Mouse (Mus musculus) liver, embryonic 14.5 days (tissue): ENCODE data around the gene Lrrc74b. TPM values are rescaled to one million over a fixed set of nuclear protein-coding genes. Genes with fewer than 3 reads are reported as not detected.
A peak's percentile ranks its signal among the peaks of the same experiment; 100 is the strongest.

Experiments
- ATAC-seq: fragments of 200-750 bp; cut with Nextera tagmentation; 2 replicates; pipeline ENCODE4 v1.8.0; 2017; ENCODE audit warnings: moderate number of reproducible peaks, mild to moderate bottlenecking, moderate library complexity; ENCODE audit not compliant: insufficient read depth
- DNase-seq, 3 experiments: peaks; one replicate each; pipeline ENCODE4 v3.0.0-alpha.2; 2012 to 2013; ENCODE audit warnings: low read depth in 3 of 3, low spot score in 3 of 3
- H3K27ac ChIP-seq: fragments of 300-500 bp; sonication (generic); 2 replicates; pipeline ENCODE4 v1.5.1; 2014; ENCODE audit warnings: moderate library complexity, mild to moderate bottlenecking, control low read depth, inconsistent platforms
- H3K27me3 ChIP-seq: fragments of 300-500 bp; sonication (generic); 2 replicates; pipeline ENCODE4 v1.6.1; 2014; ENCODE audit warnings: mild to moderate bottlenecking, low read length, moderate library complexity; ENCODE audit not compliant: control insufficient read depth, insufficient read depth
- H3K36me3 ChIP-seq: fragments of 300-500 bp; sonication (generic); replicated peaks from 2 replicates; pipeline ENCODE4 v1.6.1; 2014; ENCODE audit warnings: low read depth; ENCODE audit not compliant: control insufficient read depth, insufficient read depth
- H3K4me1 ChIP-seq, 2 experiments: fragments of 200-500 bp in 1 of 2; fragments of 300-500 bp in 1 of 2; sonication (generic) in 1 of 2; replicated peaks; 2 replicates each; pipeline ENCODE4 v1.6.1; 2012 to 2014; ENCODE audit warnings: antibody characterized with exemption in 1 of 2, inconsistent platforms in 1 of 2, low read length in 1 of 2; ENCODE audit not compliant: control insufficient read depth in 2 of 2, insufficient read depth in 2 of 2
- H3K4me2 ChIP-seq: fragments of 300-500 bp; sonication (generic); 2 replicates; pipeline ENCODE4 v1.6.1; 2014; ENCODE audit warnings: low read depth, mild to moderate bottlenecking, control low read depth, moderate library complexity
- H3K4me3 ChIP-seq, 2 experiments: fragments of 200-500 bp in 1 of 2; fragments of 300-500 bp in 1 of 2; sonication (generic) in 1 of 2; 2 replicates each; pipeline ENCODE4 v1.5.1; 2012 to 2014; ENCODE audit warnings: low read depth in 2 of 2, low read length in 2 of 2, mild to moderate bottlenecking in 2 of 2, control low read depth in 1 of 2, inconsistent platforms in 1 of 2, moderate library complexity in 1 of 2; ENCODE audit not compliant: insufficient read depth in 1 of 2
- H3K9ac ChIP-seq: fragments of 300-500 bp; sonication (generic); replicated peaks from 2 replicates; pipeline ENCODE4 v1.6.1; 2014; ENCODE audit warnings: mild to moderate bottlenecking, control low read depth, moderate library complexity
- H3K9me3 ChIP-seq: fragments of 300-500 bp; sonication (generic); 2 replicates; pipeline ENCODE4 v1.6.1; 2016; ENCODE audit warnings: low read length, mixed read lengths; ENCODE audit not compliant: control insufficient read depth
- CTCF ChIP-seq: IDR thresholded peaks from 2 replicates; pipeline ENCODE4 v1.5.1; 2016; ENCODE audit warnings: antibody characterized with exemption, low read depth, control low read depth
- EP300 ChIP-seq: IDR thresholded peaks from 2 replicates; pipeline ENCODE4 v1.6.1; 2016; ENCODE audit warnings: antibody characterized with exemption, low read depth
- WGBS: fragments of 180-500 bp; shearing (Covaris S2); extraction: QIAGEN DNeasy Blood & Tissue Kit; methylation state at CpG from one replicate; pipeline ENCODE4 v1.1.7; 2014; ENCODE audit not compliant: insufficient replicate concordance; 5-methylcytosine and 5-hydroxymethylcytosine counted together
- polyA plus RNA-seq, 2 experiments: library from polyadenylated mRNA; depleted of rRNA in 1 of 2; stranded (reverse) in 1 of 2; unstranded in 1 of 2; fragments of >200 nt; fragmentation: Nextera tagmentation in 1 of 2; extraction: Ambion mirVana in 1 of 2; gene quantifications; 2 replicates each; pipeline versions ENCODE4 v1.2.1 to v1.2.3; 2012 to 2014

The Lrrc74b gene
- polyA plus RNA-seq, 2 experiments = 0.02 TPM; not detected in 1

GRCm38 (mm10) chr16:17532271-17532670 is 28.8 kb downstream of the Lrrc74b start:
- Histone ChIP-seq H3K4me2 (no peak overlapping the region), H3K27ac (no peak overlapping the region), H3K4me1 (peaks cover 13 to 14% of the 10 kb centered on the region in 2 experiments), H3K9ac (no peak overlapping the region), H3K9me3 (no peaks in the 10 kb centered on the region), H3K27me3 (no peaks in the 10 kb centered on the region), H3K36me3 (peaks cover 12% of the 10 kb centered on the region), H3K4me3 (no peak overlapping the region)
- ATAC-seq (no peak), DNase-seq (no peak)
- peak; percentile 60 for TF ChIP-seq CTCF
- TF ChIP-seq EP300 = no peak
- 54% methylated on average over 4 of the region's 4 CpGs for WGBS

DNA sequence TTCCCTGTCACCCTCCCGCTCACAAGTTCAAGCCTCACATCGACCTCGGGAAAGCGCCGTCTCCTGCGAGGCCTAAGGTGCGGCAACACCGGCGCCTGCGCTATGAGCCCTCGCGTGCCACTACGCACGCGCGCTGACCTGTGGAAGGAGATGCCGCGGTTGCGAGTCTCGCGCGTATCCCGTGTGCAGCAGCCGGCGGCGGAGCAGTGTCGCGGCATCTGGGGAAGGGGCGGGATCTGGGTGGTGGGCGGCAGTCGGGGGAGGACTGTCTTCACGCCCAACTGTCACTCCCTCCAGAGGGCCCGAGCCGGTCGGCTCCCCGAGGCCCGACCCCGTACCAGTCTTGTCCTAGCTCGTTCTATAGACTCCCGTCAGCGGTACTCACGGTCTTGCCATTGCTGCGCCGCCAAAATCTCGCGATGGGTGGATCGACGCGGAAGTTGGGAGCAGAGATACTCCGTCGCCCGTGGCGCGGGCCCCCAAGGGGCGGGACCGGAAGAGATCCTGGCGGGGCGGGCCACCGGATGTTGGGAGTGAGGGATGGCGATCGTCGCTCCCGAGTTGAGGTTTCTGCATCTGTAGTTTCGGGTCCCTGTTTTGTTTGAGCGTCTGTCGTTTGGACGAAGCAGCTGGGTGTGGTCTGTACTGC is 30.3 kb downstream of the Lrrc74b start, which contains the start of gene Thap7:
Gene Thap7, minus strand, starts transcription at position 497 of the 649 bp plus-strand sequence.
- TF ChIP-seq CTCF = no peak
- peak; percentile 55 for TF ChIP-seq EP300
- peak within 1 kb of the TSS; percentile 92 for H3K9ac ChIP-seq
- H3K4me1 ChIP-seq = peaks cover 13 to 14% of the 10 kb centered on the region in 2 experiments
- WGBS = under 1% methylated on average over 67 of the region's 67 CpGs
- H3K4me3 ChIP-seq = peak within 1 kb of the TSS; percentile 80 to 86
- H3K27ac ChIP-seq = peak within 1 kb of the TSS; percentile 88
- no peaks in the 10 kb centered on the region for H3K9me3 ChIP-seq
- DNase-seq = peak; percentile 96 to 97 (median 96)
- H3K36me3 ChIP-seq = peaks cover 22% of the 10 kb centered on the region
- peak within 1 kb of the TSS; percentile 99 for H3K4me2 ChIP-seq
- peak; percentile 95 for ATAC-seq
- H3K27me3 ChIP-seq = no peaks in the 10 kb centered on the region

GRCm38 (mm10) chr16:17529981-17530586 is 31.0 kb downstream of the Lrrc74b start:
- ATAC-seq (no peak), DNase-seq (no peak)
- WGBS = 9% methylated on average over 17 of the region's 17 CpGs
- TF ChIP-seq EP300 (no peak), CTCF (no peak)
- Histone ChIP-seq H3K4me1 (peaks cover 13 to 14% of the 10 kb centered on the region in 2 experiments), H3K9ac (peak overlapping the region; percentile 92), H3K4me3 (peak overlapping the region; percentile 80 to 86), H3K27ac (peak overlapping the region; percentile 88), H3K27me3 (no peaks in the 10 kb centered on the region), H3K4me2 (peak overlapping the region; percentile 99), H3K36me3 (peaks cover 22% of the 10 kb centered on the region), H3K9me3 (no peaks in the 10 kb centered on the region)

DNA sequence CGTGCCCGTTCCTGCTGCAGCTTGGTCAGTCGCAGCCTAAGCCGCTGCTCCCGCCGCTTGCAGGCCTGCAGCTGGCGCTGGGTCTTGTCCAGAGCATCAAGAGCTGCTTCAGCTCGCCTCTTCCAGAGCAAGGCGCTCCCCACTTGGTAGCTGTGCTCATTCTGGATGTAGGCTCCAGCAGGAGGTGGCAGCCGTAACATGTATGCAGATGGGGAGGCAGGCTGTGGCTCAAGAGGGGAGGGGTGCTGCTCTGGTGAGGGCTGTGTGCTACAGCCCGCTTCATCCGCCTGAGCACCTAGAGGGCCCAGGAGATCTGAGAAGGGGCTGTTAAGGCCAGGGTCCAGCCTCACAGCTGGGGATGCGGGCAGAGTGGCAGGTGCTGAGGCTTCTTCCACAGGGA is 32.8 kb downstream of the Lrrc74b start:
- 82% methylated on average over 13 of the region's 13 CpGs for WGBS
- ATAC-seq = no peak
- H3K9ac ChIP-seq = no peak overlapping the region
- no peak overlapping the region for H3K4me3 ChIP-seq
- no peak overlapping the region for H3K4me2 ChIP-seq
- TF ChIP-seq CTCF (no peak), EP300 (no peak)
- no peak overlapping the region for H3K27ac ChIP-seq
- no peaks in the 10 kb centered on the region for H3K27me3 ChIP-seq
- peaks cover 22% of the 10 kb centered on the region for H3K36me3 ChIP-seq
- no peaks in the 10 kb centered on the region for H3K9me3 ChIP-seq
- peaks cover 13 to 14% of the 10 kb centered on the region in 2 experiments for H3K4me1 ChIP-seq
- no peak for DNase-seq

DNA sequence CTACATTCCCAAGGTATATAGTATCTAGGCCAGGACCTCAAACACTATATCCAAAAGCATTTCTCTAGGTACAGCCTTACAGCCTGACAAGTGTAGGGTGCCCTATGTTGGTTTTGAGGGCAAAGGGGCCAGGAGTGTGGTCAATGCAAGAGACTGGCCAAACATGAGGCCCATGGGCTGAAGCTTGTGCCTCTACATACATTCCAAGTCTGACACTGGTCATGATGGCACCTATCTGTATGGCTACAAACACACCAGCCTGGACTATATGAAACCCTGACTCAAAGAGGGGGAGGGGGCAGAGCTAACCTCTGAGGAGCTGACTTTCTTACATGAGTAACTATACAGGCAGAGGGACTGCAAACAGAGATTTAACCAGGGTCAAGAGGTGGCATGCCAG is 33.4 kb downstream of the Lrrc74b start:
- DNase-seq (no peak), ATAC-seq (no peak)
- H3K27ac ChIP-seq = no peak overlapping the region
- no peaks in the 10 kb centered on the region for H3K27me3 ChIP-seq
- H3K4me2 ChIP-seq = no peak overlapping the region
- H3K4me1 ChIP-seq = peaks cover 13 to 14% of the 10 kb centered on the region in 2 experiments
- H3K36me3 ChIP-seq = peaks cover 22% of the 10 kb centered on the region
- H3K9me3 ChIP-seq = no peaks in the 10 kb centered on the region
- TF ChIP-seq EP300 = no peak
- no peak for TF ChIP-seq CTCF
- no peak overlapping the region for H3K4me3 ChIP-seq
- H3K9ac ChIP-seq = no peak overlapping the region
